Mouse (Mus musculus): ENCODE results near the gene Sall4. TPM values are rescaled to one million over a fixed set of nuclear protein-coding genes. Genes with fewer than 3 reads are reported as not detected.
"Not testable (repeated sequence)": the region's sequence is repeated elsewhere in the genome, so short reads cannot be mapped to it uniquely, and the experiment has no call there.

Gene Sall4
- total RNA-seq, 1 experiment from 2014 or later, result not detected

DNA sequence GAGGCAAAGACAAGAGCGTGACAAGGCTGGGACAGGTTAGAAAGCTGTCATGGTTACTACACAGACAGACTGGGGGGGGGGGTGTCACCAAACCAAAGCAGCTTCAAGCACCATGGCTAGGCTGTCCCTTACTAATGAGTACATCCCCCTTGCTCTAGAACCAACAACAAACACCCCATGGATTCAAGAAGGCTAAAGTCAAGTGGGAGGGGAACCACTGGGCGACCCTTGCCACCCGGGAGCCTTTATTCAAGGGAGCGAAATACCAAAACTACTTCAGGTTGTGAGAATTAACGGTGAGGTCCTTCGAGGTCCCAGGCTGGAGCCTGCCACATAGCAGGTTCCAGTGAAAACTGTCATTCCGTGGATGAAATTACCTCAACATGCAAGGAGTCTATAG, 4.0 kb downstream of the Sall4 start:
- ATAC-seq (replicated peaks in 1 of 2; ENCODE audit: insufficient read depth in 1 of 2, low FRiP score in 2 of 2, low TSS enrichment in 1 of 2, low read depth in 1 of 2, poor library complexity in 2 of 2, severe bottlenecking in 2 of 2), result no peak

DNA sequence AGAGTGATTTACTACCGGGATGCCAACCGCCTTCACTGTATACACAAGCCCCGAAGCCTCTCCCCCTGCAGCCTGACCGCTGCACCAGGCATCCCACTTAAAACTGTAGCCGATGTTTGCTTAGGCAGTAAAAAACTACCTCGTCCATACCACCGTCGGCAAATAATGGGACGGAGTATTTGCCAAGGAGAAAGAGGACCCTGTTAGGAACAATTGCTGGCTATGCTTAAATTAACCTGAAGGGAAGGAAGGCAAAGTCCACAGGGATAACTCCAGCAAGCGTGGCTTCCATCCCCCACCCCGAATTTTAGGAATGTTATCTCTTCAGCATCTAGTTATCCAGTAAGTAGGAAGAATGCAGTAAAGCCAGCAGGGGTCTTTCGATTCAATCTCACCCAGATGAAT, 5.3 kb downstream of the Sall4 start:
- ATAC-seq (replicated peaks in 1 of 2; ENCODE audit: insufficient read depth in 1 of 2, low FRiP score in 2 of 2, low TSS enrichment in 1 of 2, low read depth in 1 of 2, poor library complexity in 2 of 2, severe bottlenecking in 2 of 2), result no peak

DNA sequence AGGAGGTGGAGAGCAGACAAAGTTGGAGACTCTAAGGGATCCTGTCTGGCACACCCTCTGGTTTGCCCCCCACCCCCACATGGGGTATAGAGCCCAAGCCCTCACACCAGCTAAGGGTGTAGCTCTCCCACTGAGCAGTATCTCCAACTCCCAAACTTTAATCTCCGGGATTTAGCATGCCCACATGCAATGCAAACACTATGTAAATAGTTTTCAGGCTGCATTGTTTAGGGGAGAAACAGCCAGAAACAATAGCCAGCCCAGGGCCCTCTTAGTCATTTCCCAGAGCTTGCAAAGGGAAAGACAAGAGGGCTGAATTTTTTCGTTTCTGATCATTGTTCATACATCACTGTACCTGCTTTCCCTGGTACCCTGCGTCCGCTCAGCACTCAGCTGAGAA, 5.8 kb downstream of the Sall4 start:
- no peak for ATAC-seq (replicated peaks in 1 of 2; ENCODE audit: insufficient read depth in 1 of 2, low FRiP score in 2 of 2, low TSS enrichment in 1 of 2, low read depth in 1 of 2, poor library complexity in 2 of 2, severe bottlenecking in 2 of 2)

DNA sequence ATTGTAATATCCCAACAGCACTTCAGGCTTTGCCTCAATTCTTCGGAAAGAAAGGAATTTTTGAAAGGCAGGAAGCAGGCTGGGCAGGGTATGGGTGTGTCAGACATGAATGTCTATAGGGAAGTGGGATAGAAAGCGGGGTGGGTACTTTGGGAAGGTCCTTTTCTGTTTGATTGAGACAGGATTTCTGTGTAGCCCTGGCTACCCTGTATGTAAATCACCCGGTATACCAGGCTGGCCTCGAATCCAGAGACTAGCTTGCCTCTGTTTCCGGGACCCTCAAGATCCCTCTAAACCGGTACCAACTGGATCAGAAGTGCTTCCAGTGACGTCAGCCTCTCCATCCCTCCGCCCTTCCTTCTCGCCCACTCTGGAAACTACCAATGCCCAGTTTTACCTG, 6.6 kb downstream of the Sall4 start:
- no peak for ATAC-seq (replicated peaks in 1 of 2; ENCODE audit: insufficient read depth in 1 of 2, low FRiP score in 2 of 2, low TSS enrichment in 1 of 2, low read depth in 1 of 2, poor library complexity in 2 of 2, severe bottlenecking in 2 of 2)

DNA sequence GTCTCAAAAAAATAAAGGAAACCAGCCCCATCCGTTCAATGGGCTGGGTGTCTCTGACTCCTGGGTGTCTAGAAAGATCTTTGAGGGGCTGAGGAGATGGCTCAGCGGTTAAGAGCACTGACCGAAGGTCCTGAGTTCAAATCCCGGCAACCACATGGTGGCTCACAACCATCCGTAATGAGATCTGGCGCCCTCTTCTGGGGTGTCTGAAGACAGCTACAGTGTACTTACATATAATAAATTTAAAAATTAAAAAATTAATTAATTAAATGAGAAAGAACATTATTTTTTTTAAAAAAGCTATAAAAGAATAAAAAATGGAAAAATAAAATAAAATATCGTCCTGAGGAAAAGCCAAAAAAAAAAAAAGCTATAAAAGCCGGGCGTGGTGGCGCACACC, 23.3 kb downstream of the Sall4 start:
- ATAC-seq (replicated peaks in 1 of 2; ENCODE audit: insufficient read depth in 1 of 2, low FRiP score in 2 of 2, low TSS enrichment in 1 of 2, low read depth in 1 of 2, poor library complexity in 2 of 2, severe bottlenecking in 2 of 2), result not testable (repeated sequence)

DNA sequence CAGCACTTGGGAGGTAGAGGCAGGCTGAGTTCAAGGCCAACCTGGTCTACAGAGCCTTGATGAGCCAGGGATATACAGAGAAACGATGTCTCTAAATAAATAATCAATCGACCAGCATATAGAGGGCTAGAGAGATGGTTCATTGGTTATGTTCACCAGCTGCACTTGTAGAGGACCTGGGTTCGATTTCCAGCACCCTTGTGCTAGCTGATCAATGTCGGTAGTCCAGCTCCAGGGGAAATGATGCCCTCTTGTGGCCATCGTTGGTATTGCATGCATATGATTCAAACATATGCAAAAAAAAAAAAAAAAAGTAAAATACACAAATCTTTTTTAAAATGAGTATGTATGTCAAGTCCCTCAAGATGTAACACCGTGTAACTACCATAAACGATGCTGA, 25.1 kb downstream of the Sall4 start:
- ATAC-seq (replicated peaks in 1 of 2; ENCODE audit: insufficient read depth in 1 of 2, low FRiP score in 2 of 2, low TSS enrichment in 1 of 2, low read depth in 1 of 2, poor library complexity in 2 of 2, severe bottlenecking in 2 of 2), result no peak

DNA sequence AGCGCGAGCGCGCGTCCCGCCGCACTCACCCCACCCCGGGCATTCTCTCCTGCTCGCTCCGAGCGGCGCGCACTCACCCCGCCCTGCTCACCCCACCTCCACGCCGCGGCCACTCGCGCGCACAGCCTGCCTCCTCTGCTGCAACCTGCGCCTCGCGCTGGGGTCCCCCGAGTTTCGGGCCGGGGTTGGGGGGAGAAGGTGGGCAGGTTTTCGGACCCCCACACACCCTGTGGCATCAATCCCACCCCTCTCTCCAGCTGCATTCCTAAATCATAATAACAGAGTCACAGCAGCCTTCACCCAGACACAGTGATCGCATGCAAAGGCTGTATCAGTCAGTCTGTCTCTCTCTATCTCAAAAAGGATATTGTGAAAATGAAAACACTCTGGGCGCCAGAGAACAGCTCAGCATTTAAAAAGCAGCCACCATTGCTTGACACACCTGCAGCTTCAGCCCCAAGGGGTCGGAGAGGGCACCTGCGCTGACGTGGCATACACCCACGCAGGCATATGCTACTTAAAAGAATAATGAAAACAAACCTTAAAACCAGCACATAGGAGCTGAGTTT, 25.6 kb downstream of the Sall4 start, which contains the start of gene Atp9a:
Gene Atp9a, minus strand, starts transcription at position 351 of the 569 bp plus-strand sequence.
- ATAC-seq (replicated peaks in 1 of 2; ENCODE audit: insufficient read depth in 1 of 2, low FRiP score in 2 of 2, low TSS enrichment in 1 of 2, low read depth in 1 of 2, poor library complexity in 2 of 2, severe bottlenecking in 2 of 2), result 0 out of 4 replicates have a peak, but pooled peaks have one; percentile 20 to 38

DNA sequence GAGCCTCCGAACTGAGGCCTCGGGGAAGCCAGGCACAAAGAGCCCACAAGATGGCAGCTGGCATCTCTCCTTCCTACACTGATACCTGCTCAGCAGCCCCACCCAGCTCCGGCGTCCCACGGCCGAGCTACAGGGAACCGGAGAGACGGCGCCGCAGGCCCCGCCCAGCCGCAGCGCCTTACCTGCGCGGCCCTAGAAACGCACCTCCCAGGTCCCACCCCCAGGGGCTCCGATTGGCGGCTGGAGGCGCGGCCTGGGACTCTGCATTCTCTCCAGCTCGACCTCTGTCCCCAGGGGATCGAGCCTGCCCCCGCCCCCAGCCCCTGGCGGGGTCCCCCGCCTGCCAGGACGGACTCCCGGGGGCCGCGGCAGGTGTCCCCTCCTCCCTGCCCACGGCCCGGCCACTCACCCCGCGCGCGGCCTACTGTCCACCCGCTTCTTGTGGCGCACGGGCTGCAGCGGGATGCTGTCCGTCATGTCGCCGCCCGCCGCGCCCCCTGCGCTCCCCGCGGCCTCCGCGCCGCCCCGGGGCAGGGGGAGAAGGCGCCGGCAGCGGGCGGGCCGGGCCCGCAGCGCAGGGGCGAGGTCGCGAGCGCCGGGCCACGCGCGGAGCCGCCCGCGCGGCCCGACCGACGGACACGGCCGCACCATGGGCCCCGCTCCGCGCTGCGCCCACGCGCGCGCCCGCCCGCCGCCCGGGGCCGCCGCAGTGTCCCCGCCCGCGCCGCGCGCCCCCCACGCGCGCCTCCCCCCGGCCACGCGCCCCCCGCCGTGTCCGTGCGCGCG, 26.3 kb downstream of the Sall4 start:
- ATAC-seq (replicated peaks in 1 of 2; ENCODE audit: insufficient read depth in 1 of 2, low FRiP score in 2 of 2, low TSS enrichment in 1 of 2, low read depth in 1 of 2, poor library complexity in 2 of 2, severe bottlenecking in 2 of 2), result 0 out of 4 replicates have a peak, but pooled peaks of 1 of the 2 experiments have one; percentile 31

DNA sequence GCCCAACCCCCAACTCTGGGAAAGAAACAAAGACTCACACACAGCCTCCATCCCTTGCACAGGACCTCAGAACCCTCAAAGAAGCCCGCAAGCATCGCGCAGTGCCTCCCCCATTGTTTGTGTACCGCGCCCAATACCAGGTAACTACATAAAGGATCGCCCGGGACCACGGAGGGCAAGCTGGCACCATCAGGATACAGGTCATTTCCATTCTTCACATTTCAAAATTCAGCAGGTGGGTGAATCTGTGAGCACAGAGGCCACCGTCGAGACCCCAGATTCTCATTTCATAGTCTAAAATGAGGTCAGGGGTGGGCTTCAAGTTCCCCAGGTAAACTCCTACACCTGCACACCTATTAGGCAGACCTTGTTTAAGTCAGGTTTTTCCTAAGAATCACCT, 27.2 kb downstream of the Sall4 start:
- no peak for ATAC-seq (replicated peaks in 1 of 2; ENCODE audit: insufficient read depth in 1 of 2, low FRiP score in 2 of 2, low TSS enrichment in 1 of 2, low read depth in 1 of 2, poor library complexity in 2 of 2, severe bottlenecking in 2 of 2)

DNA sequence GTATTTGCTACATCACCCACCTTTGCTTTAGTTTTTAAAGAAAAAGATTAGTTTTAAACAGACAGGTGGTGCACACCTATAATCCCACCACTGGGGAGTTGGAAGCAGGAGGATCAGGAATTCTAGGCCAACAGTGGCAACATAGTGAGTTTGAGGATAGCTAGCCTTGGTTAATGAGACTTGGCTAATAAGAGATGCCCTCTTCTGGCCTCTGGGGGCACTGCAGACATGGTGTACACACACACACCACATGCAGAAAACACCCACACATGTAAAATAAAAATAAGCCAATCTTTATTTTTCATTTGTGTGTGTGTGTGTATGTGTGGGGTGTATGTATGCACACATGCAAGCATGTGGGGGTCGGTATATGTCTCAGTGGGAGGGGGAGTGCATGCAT, 28.9 kb downstream of the Sall4 start:
- ATAC-seq (replicated peaks in 1 of 2; ENCODE audit: insufficient read depth in 1 of 2, low FRiP score in 2 of 2, low TSS enrichment in 1 of 2, low read depth in 1 of 2, poor library complexity in 2 of 2, severe bottlenecking in 2 of 2), result no peak

DNA sequence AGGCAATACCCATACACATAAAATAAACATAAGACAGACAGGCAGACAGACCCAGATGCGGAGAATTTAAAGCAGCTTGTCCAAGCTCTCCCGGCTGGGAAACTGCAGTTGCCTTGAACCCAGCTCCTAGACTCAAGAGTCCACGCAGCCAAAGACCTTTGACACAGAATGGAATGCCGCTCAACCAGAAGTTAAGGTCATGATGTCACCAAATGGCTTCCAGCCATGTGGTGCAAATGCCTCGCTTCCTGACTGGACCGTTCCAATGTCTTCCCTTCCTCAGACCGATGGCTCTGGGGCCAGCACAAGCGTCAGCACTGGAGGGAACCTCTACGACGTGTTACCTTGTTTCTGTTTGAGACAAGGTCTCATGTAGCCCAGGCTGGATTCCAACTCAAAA, 29.9 kb downstream of the Sall4 start:
- ATAC-seq (replicated peaks in 1 of 2; ENCODE audit: insufficient read depth in 1 of 2, low FRiP score in 2 of 2, low TSS enrichment in 1 of 2, low read depth in 1 of 2, poor library complexity in 2 of 2, severe bottlenecking in 2 of 2), result no peak

DNA sequence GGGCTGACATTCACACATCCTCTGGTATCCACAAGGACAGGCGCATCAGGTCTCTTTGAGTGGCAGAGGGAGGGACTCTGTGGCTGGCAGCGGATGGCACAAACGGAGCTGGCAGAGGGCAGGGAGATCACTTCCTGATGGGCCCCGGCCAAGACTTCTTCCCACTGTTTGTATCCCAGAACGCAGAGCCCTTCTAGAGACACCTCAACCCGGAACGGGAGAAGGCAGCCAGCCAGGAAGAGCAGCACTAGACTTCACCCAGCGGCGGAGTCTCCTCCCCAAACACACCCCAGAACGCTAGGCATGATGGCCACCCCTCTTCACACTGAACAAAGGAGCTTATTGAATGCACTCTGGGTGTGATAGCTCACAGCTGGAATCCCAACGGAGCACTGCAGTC, 33.7 kb downstream of the Sall4 start:
- no peak for ATAC-seq (replicated peaks in 1 of 2; ENCODE audit: insufficient read depth in 1 of 2, low FRiP score in 2 of 2, low TSS enrichment in 1 of 2, low read depth in 1 of 2, poor library complexity in 2 of 2, severe bottlenecking in 2 of 2)

DNA sequence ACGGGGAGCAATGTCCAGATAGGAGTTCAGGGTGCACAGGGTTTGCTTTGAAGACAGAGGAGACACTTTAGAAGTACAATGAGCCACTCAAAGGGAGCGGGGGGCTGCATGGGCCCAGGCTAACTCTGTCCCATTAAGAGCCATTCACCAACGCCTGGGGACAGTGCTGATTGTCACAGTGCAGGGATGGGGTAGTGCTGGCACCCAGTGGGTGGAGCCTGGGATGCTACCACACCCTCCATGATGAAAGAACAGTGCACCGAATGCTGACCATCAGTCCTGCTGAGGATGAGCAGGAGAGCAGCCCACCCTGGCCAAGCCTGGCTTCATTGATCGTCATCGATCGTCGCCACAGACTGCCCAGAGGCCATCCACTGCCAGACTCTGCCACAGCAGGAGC, 36.5 kb downstream of the Sall4 start:
- no peak for ATAC-seq (replicated peaks in 1 of 2; ENCODE audit: insufficient read depth in 1 of 2, low FRiP score in 2 of 2, low TSS enrichment in 1 of 2, low read depth in 1 of 2, poor library complexity in 2 of 2, severe bottlenecking in 2 of 2)

DNA sequence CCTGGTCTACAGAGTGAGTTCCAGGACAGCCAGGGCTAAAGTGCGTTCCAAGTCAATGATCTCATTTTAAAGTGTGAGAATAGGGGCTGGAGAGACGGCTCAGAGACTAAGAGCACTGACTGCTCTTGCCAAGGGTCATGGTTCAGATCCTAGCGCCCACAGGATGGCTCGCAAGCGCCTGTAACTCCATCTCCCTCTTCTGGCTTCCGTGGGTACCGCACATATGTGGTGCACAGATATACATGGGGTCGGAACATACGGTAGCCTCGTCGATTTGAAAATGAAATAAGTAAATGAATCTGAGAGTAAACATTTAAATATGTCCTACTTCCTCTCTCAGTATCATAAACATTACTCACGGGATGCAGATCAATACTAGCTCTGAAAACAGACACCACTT, 38.0 kb downstream of the Sall4 start:
- no peak for ATAC-seq (replicated peaks in 1 of 2; ENCODE audit: insufficient read depth in 1 of 2, low FRiP score in 2 of 2, low TSS enrichment in 1 of 2, low read depth in 1 of 2, poor library complexity in 2 of 2, severe bottlenecking in 2 of 2)

DNA sequence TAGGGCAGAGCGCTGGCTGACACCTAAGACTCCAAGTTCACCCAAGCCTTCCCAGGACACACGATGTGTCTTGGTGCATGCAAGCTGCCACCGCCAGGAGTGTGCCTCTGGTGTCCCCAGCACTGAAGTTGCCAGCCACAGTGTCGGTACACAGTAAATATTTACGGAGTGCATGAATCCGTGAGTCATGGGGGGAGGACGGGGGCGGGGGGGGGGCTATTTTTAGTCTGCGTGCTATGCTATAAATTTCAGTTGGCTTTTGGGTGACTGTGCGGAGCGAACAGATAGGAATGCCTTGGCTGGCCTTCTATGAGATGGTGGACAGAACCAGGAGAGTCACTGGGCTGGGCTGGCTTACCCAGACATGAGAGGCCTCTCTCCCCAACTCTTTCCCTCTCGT, 39.7 kb downstream of the Sall4 start:
- no peak for ATAC-seq (replicated peaks in 1 of 2; ENCODE audit: insufficient read depth in 1 of 2, low FRiP score in 2 of 2, low TSS enrichment in 1 of 2, low read depth in 1 of 2, poor library complexity in 2 of 2, severe bottlenecking in 2 of 2)

DNA sequence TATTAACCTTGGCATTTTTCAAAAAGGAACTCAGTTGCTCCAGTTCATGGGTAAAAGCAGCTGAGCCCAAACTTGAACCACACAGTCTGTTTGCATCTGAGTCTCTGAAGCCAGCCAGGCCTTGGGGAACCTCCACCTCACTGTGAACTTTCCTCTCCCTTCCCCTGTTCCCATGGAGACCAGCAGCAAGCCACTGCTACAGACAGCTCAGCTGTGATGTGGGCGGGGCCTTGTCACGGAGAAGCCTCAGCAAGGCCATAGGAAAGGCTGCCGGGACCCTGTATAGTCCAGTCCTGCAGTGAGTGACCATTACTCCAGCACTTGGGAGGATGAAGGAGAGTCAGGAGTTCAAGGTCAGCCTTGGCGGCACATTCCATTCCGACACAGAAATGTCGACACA, 41.7 kb downstream of the Sall4 start:
- no peak for ATAC-seq (replicated peaks in 1 of 2; ENCODE audit: insufficient read depth in 1 of 2, low FRiP score in 2 of 2, low TSS enrichment in 1 of 2, low read depth in 1 of 2, poor library complexity in 2 of 2, severe bottlenecking in 2 of 2)

DNA sequence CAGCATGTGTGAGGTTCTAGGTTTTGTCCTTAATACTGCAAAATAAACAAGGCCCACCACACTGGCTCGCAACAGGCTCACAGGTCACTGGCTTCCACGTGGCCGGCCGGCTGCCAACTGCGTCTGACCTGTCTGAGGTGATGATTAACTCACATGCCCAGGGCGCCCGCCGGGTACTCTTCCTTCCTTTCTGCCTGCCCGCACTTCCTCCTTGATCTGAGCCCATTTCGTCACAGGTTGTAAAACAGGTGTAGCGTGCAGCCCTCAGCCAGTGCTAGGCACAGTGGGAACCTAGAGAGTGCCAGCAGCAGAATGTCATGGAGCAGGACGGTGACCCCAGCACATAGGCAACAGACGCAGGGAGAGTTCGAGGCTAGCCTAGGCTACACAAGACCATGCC, 46.4 kb downstream of the Sall4 start:
- peak; percentile 80 to 87 for ATAC-seq (replicated peaks in 1 of 2; ENCODE audit: insufficient read depth in 1 of 2, low FRiP score in 2 of 2, low TSS enrichment in 1 of 2, low read depth in 1 of 2, poor library complexity in 2 of 2, severe bottlenecking in 2 of 2)

DNA sequence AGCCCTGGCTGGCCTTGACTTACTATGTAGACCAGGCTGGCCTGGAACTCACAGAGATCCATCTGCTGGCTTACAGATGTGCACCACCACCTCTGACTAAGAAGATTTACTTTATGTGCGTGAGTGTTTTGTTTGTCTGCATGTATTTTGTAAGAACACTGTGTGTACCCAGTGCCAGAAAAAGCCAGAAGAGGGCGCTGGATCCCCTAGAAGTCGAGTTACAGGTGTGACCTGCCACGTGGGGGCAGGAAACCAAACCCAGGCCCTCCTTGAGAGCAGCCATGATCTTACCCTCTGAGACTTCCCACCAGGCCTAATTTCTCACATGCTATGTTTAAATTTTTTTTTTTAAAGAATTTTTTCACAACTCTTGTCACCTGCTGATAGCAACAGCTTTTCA, 48.0 kb downstream of the Sall4 start:
- ATAC-seq (replicated peaks in 1 of 2; ENCODE audit: insufficient read depth in 1 of 2, low FRiP score in 2 of 2, low TSS enrichment in 1 of 2, low read depth in 1 of 2, poor library complexity in 2 of 2, severe bottlenecking in 2 of 2), result no peak

DNA sequence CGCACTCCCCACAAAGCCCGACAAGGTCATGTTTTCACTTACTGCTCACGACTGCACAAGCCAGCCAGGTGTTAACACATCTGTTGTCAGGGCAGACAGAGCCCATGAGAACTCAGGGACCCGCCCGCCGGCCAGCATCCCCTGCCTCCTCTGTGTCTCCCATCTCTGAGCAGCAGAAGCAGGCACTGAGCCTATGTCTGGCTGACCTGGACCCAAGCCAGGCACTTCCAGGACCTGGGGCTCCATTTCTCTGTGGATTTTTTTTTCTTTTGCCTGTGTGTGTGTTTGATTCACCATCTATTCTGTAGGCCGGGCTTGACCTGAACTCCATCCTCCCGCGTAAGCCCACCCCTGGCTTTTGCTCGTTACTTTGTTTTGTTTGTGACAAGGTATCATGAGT, 49.0 kb downstream of the Sall4 start:
- no peak for ATAC-seq (replicated peaks in 1 of 2; ENCODE audit: insufficient read depth in 1 of 2, low FRiP score in 2 of 2, low TSS enrichment in 1 of 2, low read depth in 1 of 2, poor library complexity in 2 of 2, severe bottlenecking in 2 of 2)
